Mouse (Mus musculus) G1E (cell line): ENCODE results near the gene Spin2f.
"Not testable (repeated sequence)": the region's sequence is repeated elsewhere in the genome, so short reads cannot be mapped to it uniquely, and the experiment has no call there.

Experiments
- CTCF ChIP-seq: IDR thresholded peaks from 2 replicates; pipeline ENCODE4 v1.5.1; 2012; ENCODE audit warnings: low read depth, low read length, inconsistent platforms, mixed read lengths
- GATA1 ChIP-seq: IDR thresholded peaks from 2 replicates; pipeline ENCODE4 v1.6.1; 2012; ENCODE audit warnings: borderline replicate concordance, low read length, inconsistent platforms, mixed read lengths
- POLR2AphosphoS5 ChIP-seq: IDR thresholded peaks from 2 replicates; pipeline ENCODE4 v1.6.1; 2012; ENCODE audit warnings: low read depth, low read length, inconsistent platforms; ENCODE audit not compliant: insufficient replicate concordance
- TAL1 ChIP-seq: conservative IDR thresholded peaks from 2 replicates; pipeline ENCODE4 v1.6.1; 2012; ENCODE audit warnings: low read depth, low read length, inconsistent platforms, mixed read lengths

GRCm38 (mm10) chrX:31212136-31212535, 41.6 kb upstream of the Spin2f start:
- not testable (repeated sequence) for TF ChIP-seq CTCF, POLR2AphosphoS5, GATA1, TAL1
